Mouse (Mus musculus) stomach, postnatal 0 days (tissue): ENCODE measurements at regions not wholly inside any gene's neighbourhood (a gene's known extent, or its start where the extent isn't known, plus 50 kb on each side); places are given as distances from the start of the nearest gene placed in this dataset.

Experiments used
- CTCF ChIP-seq: IDR thresholded peaks from 2 replicates; pipeline ENCODE4 v1.5.1; 2016; ENCODE audit warnings: antibody characterized with exemption, low read depth, mild to moderate bottlenecking, moderate library complexity
- EP300 ChIP-seq: optimal IDR thresholded peaks from 2 replicates; pipeline ENCODE3; 2016; ENCODE audit warnings: antibody characterized with exemption

DNA sequence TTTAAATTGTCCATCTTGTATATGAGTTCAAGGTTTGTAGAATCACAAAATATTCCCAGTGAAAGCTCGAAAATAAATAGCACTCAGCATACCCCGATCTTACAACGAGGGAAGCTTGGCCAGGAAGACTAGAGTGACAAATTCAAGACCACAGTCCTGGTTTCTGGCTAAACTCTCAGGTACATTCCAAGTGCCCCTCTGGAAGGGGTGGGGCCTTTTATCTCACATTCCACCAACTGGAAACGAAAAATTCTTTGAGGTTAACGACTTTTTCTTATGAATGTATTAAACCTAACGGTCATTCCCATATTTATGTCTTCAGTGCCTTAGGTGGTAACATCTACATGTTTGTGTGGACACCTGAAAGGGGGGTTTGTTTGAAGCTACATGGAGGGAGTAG is 50.8 kb upstream of the Spred1 start:
- TF ChIP-seq CTCF (no peak), EP300 (no peak)
